Mouse (Mus musculus) urinary bladder, postnatal 36 days (tissue): ENCODE measurements around the gene Sec23a.
A peak's percentile ranks its signal among the peaks of the same experiment; 100 is the strongest.
"Not testable (repeated sequence)": the region's sequence is repeated elsewhere in the genome, so short reads cannot be mapped to it uniquely, and the experiment has no call there.

Experiments used
- DNase-seq, 2 experiments: peaks; one replicate each; pipeline ENCODE4 v3.0.0; 2022; ENCODE audit warnings: low spot score in 2 of 2, mixed read lengths in 1 of 2

Sec23a gene

GRCm38 (mm10) chr12:59011844-59012709 is at the start of gene Sec23a:
Gene Sec23a (minus strand): TSS chr12:59012017.
- peak; percentile 99 for DNase-seq

- peak; percentile 67 to 77 for DNase-seq
Observed at GRCm38 (mm10) chr12:59060993-59061595, 49.3 kb upstream of the Sec23a start, which contains the start of gene Trappc6b. Gene Trappc6b (minus strand): TSS chr12:59061472.

- DNase-seq: no peak
Observed at GRCm38 (mm10) chr12:59060322-59060721, 48.5 kb upstream of the Sec23a start.

- DNase-seq: not testable (repeated sequence)
Observed at GRCm38 (mm10) chr12:59058242-59058641, 46.4 kb upstream of the Sec23a start.

- no peak for DNase-seq
Observed at GRCm38 (mm10) chr12:59056222-59056621, 44.4 kb upstream of the Sec23a start.

GRCm38 (mm10) chr12:59055196-59055850 is 43.5 kb upstream of the Sec23a start:
- DNase-seq: no peak

GRCm38 (mm10) chr12:59053976-59054375 is 42.2 kb upstream of the Sec23a start:
- DNase-seq: no peak

GRCm38 (mm10) chr12:59053166-59053565 is 41.3 kb upstream of the Sec23a start:
- DNase-seq: no peak

GRCm38 (mm10) chr12:59052470-59052869 is 40.7 kb upstream of the Sec23a start:
- no peak for DNase-seq

- no peak for DNase-seq
Observed at GRCm38 (mm10) chr12:59040851-59041250, 29.0 kb upstream of the Sec23a start.

GRCm38 (mm10) chr12:59039971-59040844 is 28.4 kb upstream of the Sec23a start:
- DNase-seq: peak in 1 of 2 experiments; percentile 9

GRCm38 (mm10) chr12:59039162-59039970 is 27.5 kb upstream of the Sec23a start:
- no peak for DNase-seq

GRCm38 (mm10) chr12:59032101-59032500 is 20.3 kb upstream of the Sec23a start:
- DNase-seq: no peak

GRCm38 (mm10) chr12:59021306-59021705 is 9.5 kb upstream of the Sec23a start:
- no peak for DNase-seq

GRCm38 (mm10) chr12:59019891-59020290 is 8.1 kb upstream of the Sec23a start:
- DNase-seq: no peak

- DNase-seq: no peak
Observed at GRCm38 (mm10) chr12:59017970-59018369, 6.2 kb upstream of the Sec23a start.

- DNase-seq: peak; percentile 75 to 90
Observed at GRCm38 (mm10) chr12:59013234-59013633, 1.4 kb upstream of the Sec23a start, which contains the start of gene Gemin2. Gene Gemin2 (plus strand): TSS chr12:59013393.

- DNase-seq: no peak
Observed at GRCm38 (mm10) chr12:59012710-59013091, 884 bp upstream of the Sec23a start.

- DNase-seq: no peak
Observed at GRCm38 (mm10) chr12:59011275-59011843, 458 bp downstream of the Sec23a start.

GRCm38 (mm10) chr12:59010482-59010881 is 1.3 kb downstream of the Sec23a start:
- no peak for DNase-seq
